Mouse (Mus musculus) adrenal gland, adult 18-20 months (tissue): Measurements from ENCODE around the gene Ip6k2. TPM values are rescaled to one million over a fixed set of nuclear protein-coding genes. Genes with fewer than 3 reads are reported as not detected.
A peak's percentile ranks its signal among the peaks of the same experiment; 100 is the strongest.

Source experiments
- DNase-seq, 2 experiments: peaks; one replicate each; pipeline ENCODE4 v3.0.0; 2021 to 2022; ENCODE audit warnings: low spot score in 2 of 2
- total RNA-seq, 2 experiments: library from RNA; stranded (reverse); gene quantifications; 1 replicate in 1 of 2; 2 replicates in 1 of 2; pipeline ENCODE4 v1.2.3; 2021

Ip6k2 gene
- total RNA-seq, 2 experiments from 2014 or later: 76.8 to 101 TPM

GRCm38 (mm10) chr9:108819495-108819894 lies 35.9 kb downstream of the Ip6k2 start:
- peak; percentile 46 to 61 for DNase-seq

- DNase-seq: no peak
These were observed 36.5 kb downstream of the Ip6k2 start for GRCm38 (mm10) chr9:108820077-108820476.

- DNase-seq: no peak
These were observed 40.6 kb downstream of the Ip6k2 start for GRCm38 (mm10) chr9:108824144-108824685.

- peak in 1 of 2 experiments; percentile 25 for DNase-seq
These were observed 41.3 kb downstream of the Ip6k2 start for GRCm38 (mm10) chr9:108824755-108825413.

- peak in 1 of 2 experiments; percentile 24 for DNase-seq
These were observed 42.5 kb downstream of the Ip6k2 start, which contains the start of gene Celsr3 for GRCm38 (mm10) chr9:108825820-108826699. Celsr3 (plus strand) TSS chr9:108826320.

GRCm38 (mm10) chr9:108826700-108827340 lies 43.2 kb downstream of the Ip6k2 start:
- peak; percentile 83 to 87 for DNase-seq

- no peak for DNase-seq
These were observed 43.9 kb downstream of the Ip6k2 start for GRCm38 (mm10) chr9:108827454-108827853.

GRCm38 (mm10) chr9:108827906-108828305 lies 44.3 kb downstream of the Ip6k2 start:
- DNase-seq: no peak

GRCm38 (mm10) chr9:108831637-108832036 lies 48.0 kb downstream of the Ip6k2 start:
- no peak for DNase-seq

- peak; percentile 79 to 81 for DNase-seq
These were observed 49.0 kb downstream of the Ip6k2 start for GRCm38 (mm10) chr9:108832390-108833108.

GRCm38 (mm10) chr9:108842989-108843388 lies 59.4 kb downstream of the Ip6k2 start:
- no peak for DNase-seq

- DNase-seq: no peak
These were observed 61.8 kb downstream of the Ip6k2 start for GRCm38 (mm10) chr9:108845390-108845789.

- DNase-seq: no peak
These were observed 63.8 kb downstream of the Ip6k2 start for GRCm38 (mm10) chr9:108847374-108847773.

- no peak for DNase-seq
These were observed 64.8 kb downstream of the Ip6k2 start for GRCm38 (mm10) chr9:108848419-108848818.

GRCm38 (mm10) chr9:108852976-108853375 lies 69.4 kb downstream of the Ip6k2 start, which contains the start of gene Slc26a6:
Slc26a6 (plus strand) TSS chr9:108853283.
- DNase-seq: no peak

GRCm38 (mm10) chr9:108853635-108854240 lies 70.1 kb downstream of the Ip6k2 start:
- peak; percentile 83 to 86 for DNase-seq

- DNase-seq: peak; percentile 85 to 86
These were observed 70.7 kb downstream of the Ip6k2 start for GRCm38 (mm10) chr9:108854241-108854696.

- DNase-seq: no peak
These were observed 71.7 kb downstream of the Ip6k2 start for GRCm38 (mm10) chr9:108855335-108855734.
